Mouse (Mus musculus) liver, adult 10 weeks (tissue): ENCODE measurements around the gene Cd82. TPM values are rescaled to one million over a fixed set of nuclear protein-coding genes. Genes with fewer than 3 reads are reported as not detected.

Source experiments
- polyA plus RNA-seq: library from polyadenylated mRNA; stranded (reverse); fragments of 350-450 nt; fragmentation: Illumina TruSeq; extraction: RNeasy Lipid Tissue Mini Kit (QIAGEN cat#74804); gene quantifications from one replicate; pipeline ENCODE4 v1.2.3, GENCODE M21; 2014; ENCODE audit warnings: low read depth, low replicate concordance

Cd82 gene
- polyA plus RNA-seq = 17.2 TPM

DNA sequence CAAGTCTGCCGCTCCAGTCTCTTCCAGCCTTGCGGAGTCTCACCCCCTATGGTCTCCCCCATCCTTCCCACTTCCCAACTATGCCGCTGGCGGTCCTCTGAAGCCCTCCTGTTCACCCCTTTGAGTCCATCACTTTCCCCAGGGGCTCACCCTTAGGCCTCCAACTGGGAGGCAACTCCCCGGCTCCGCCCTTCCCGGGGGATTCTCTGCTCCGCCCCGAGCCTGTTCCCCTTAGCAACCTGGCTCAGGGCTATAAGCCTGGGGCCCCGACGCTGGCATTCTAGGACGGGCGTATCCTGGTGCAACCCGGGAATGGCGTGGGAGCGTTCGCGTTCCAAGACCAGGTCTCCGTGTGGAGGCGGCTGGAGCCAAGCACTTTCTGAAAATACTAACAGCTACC lies at the start of gene Cd82:
Cd82 (minus strand) TSS at position 381 of the 400 bp plus-strand sequence.

Other genes with a start within 250 kb of the Cd82 start
- 0.66 TPM for gene Tspan18, start 128.6 kb downstream of the Cd82 start, polyA plus RNA-seq
- not detected for gene Gm10803, start 97.4 kb upstream of the Cd82 start, polyA plus RNA-seq
- gene Alx4, start 179.2 kb upstream of the Cd82 start, polyA plus RNA-seq = not detected